Mouse (Mus musculus): Measurements from ENCODE around the gene Olfr1253. TPM values are rescaled to one million over a fixed set of nuclear protein-coding genes. Genes with fewer than 3 reads are reported as not detected.

The Olfr1253 gene
- polyA plus RNA-seq (2012; ENCODE audit: insufficient read depth, low replicate concordance): not detected in 2 replicates

DNA sequence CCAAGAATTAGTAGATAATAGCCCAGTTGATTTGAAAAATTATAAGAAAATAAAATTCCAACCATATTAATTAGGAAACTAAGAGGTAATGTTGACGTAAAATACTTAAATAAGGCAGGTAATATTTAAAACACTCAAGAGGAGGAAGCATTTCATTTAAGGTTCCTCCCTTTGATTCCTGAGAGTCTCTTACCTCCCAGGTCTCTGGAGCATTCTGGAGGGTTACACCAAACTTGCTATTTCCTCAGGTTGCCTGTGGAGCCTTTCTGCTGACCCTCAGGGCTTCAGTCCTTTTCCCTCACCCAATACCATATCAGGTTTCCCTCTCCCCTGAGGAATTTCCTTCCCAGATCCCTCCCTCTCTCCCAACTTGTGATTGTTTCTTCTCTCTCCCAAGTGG lies at the start of gene Olfr1253:
Olfr1253 (minus strand) TSS at position 101 of the 400 bp plus-strand sequence.
- TF ChIP-seq FLI1 (IDR thresholded peaks at IDR 0.05; ENCODE audit: low read length) (no peak), GATA1 (IDR thresholded peaks at IDR 0.05; ENCODE audit: borderline replicate concordance, low read length) (no peak)
- no peaks in the 10 kb centered on the region for H3K36me3 ChIP-seq (replicated peaks; ENCODE audit: low read length)
- H3K27me3 ChIP-seq (replicated peaks): no peaks in the 10 kb centered on the region
- H3K4me3 ChIP-seq (replicated peaks): no peak within 1 kb of the TSS
- H3K9me3 ChIP-seq: no peaks in the 10 kb centered on the region
- H3K4me1 ChIP-seq: no peaks in the 10 kb centered on the region

- H3K36me3 ChIP-seq (replicated peaks; ENCODE audit: low read length): no peaks in the 10 kb centered on the region
- no peaks in the 10 kb centered on the region for H3K4me1 ChIP-seq
- peaks cover 5% of the 10 kb centered on the region; the same call in 1 of the 2 replicates for H3K9me3 ChIP-seq
- no peaks in the 10 kb centered on the region for H3K27me3 ChIP-seq (replicated peaks)
- TF ChIP-seq GATA1 (IDR thresholded peaks at IDR 0.05; ENCODE audit: borderline replicate concordance, low read length): no peak
- TF ChIP-seq FLI1 (IDR thresholded peaks at IDR 0.05; ENCODE audit: low read length): no peak
- no peak overlapping the region for H3K4me3 ChIP-seq (replicated peaks)
Measured at GRCm38 (mm10) chr2:89799583-89799982, 42.7 kb upstream of the Olfr1253 start.

- Histone ChIP-seq H3K36me3 (replicated peaks; ENCODE audit: low read length) (no peaks in the 10 kb centered on the region), H3K27me3 (replicated peaks) (no peaks in the 10 kb centered on the region), H3K4me1 (no peaks in the 10 kb centered on the region), H3K4me3 (replicated peaks) (no peak within 1 kb of the TSS), H3K9me3 (peaks cover 5% of the 10 kb centered on the region; the same call in 1 of the 2 replicates)
- TF ChIP-seq GATA1 (IDR thresholded peaks at IDR 0.05; ENCODE audit: borderline replicate concordance, low read length) (no peak), FLI1 (IDR thresholded peaks at IDR 0.05; ENCODE audit: low read length) (no peak)
Measured at GRCm38 (mm10) chr2:89793519-89793918, 36.6 kb upstream of the Olfr1253 start, which contains the start of gene Olfr1254. Gene Olfr1254 (minus strand): TSS chr2:89793619.

GRCm38 (mm10) chr2:89724912-89725311 lies 32.0 kb downstream of the Olfr1253 start, which contains the start of gene Olfr1252:
Gene Olfr1252 (minus strand): TSS chr2:89725012.
- no peaks in the 10 kb centered on the region for H3K27me3 ChIP-seq (replicated peaks)
- no peaks in the 10 kb centered on the region for H3K36me3 ChIP-seq (replicated peaks; ENCODE audit: low read length)
- H3K4me3 ChIP-seq (replicated peaks): no peak within 1 kb of the TSS
- H3K4me1 ChIP-seq: no peaks in the 10 kb centered on the region
- no peak for TF ChIP-seq FLI1 (IDR thresholded peaks at IDR 0.05; ENCODE audit: low read length)
- TF ChIP-seq GATA1 (IDR thresholded peaks at IDR 0.05; ENCODE audit: borderline replicate concordance, low read length): no peak
- H3K9me3 ChIP-seq: no peaks in the 10 kb centered on the region

Other genes with a start within 250 kb of the Olfr1253 start
- gene Olfr1243, start 225.6 kb downstream of the Olfr1253 start, polyA plus RNA-seq (2012; ENCODE audit: insufficient read depth, low replicate concordance): 2.7 TPM in 1 of 2 replicates, not detected in the other
- gene Olfr1245, start 178.6 kb downstream of the Olfr1253 start, polyA plus RNA-seq (2012; ENCODE audit: insufficient read depth, low replicate concordance): not detected in 2 replicates
- gene Olfr1246, start 163.9 kb downstream of the Olfr1253 start, polyA plus RNA-seq (2012; ENCODE audit: insufficient read depth, low replicate concordance): not detected in 2 replicates
- 0.01 TPM in 1 of 2 replicates, not detected in the other for gene Olfr1247, start 143.0 kb downstream of the Olfr1253 start, polyA plus RNA-seq (2012; ENCODE audit: insufficient read depth, low replicate concordance)
- gene Olfr1248, start 138.8 kb downstream of the Olfr1253 start, polyA plus RNA-seq (2012; ENCODE audit: insufficient read depth, low replicate concordance): not detected in 2 replicates
- gene Olfr1249, start 122.1 kb downstream of the Olfr1253 start, polyA plus RNA-seq (2012; ENCODE audit: insufficient read depth, low replicate concordance): not detected in 2 replicates
- gene Olfr1250, start 95.6 kb downstream of the Olfr1253 start, polyA plus RNA-seq (2012; ENCODE audit: insufficient read depth, low replicate concordance): not detected in 2 replicates
- not detected in 2 replicates for gene Olfr1251, start 85.2 kb downstream of the Olfr1253 start, polyA plus RNA-seq (2012; ENCODE audit: insufficient read depth, low replicate concordance)
- not detected in 2 replicates for gene Olfr1252, start 32.1 kb downstream of the Olfr1253 start, polyA plus RNA-seq (2012; ENCODE audit: insufficient read depth, low replicate concordance)
- gene Olfr1254, start 36.5 kb upstream of the Olfr1253 start, polyA plus RNA-seq (2012; ENCODE audit: insufficient read depth, low replicate concordance): not detected in 2 replicates
- not detected in 2 replicates for gene Olfr1255, start 55.0 kb upstream of the Olfr1253 start, polyA plus RNA-seq (2012; ENCODE audit: insufficient read depth, low replicate concordance)
- gene Olfr1256, start 84.5 kb upstream of the Olfr1253 start, polyA plus RNA-seq (2012; ENCODE audit: insufficient read depth, low replicate concordance): not detected in 2 replicates
- not detected in 2 replicates for gene Olfr48, start 91.1 kb upstream of the Olfr1253 start, polyA plus RNA-seq (2012; ENCODE audit: insufficient read depth, low replicate concordance)
- gene Olfr1257, start 121.3 kb upstream of the Olfr1253 start, polyA plus RNA-seq (2012; ENCODE audit: insufficient read depth, low replicate concordance): not detected in 2 replicates
- gene Olfr1258, start 170.2 kb upstream of the Olfr1253 start, polyA plus RNA-seq (2012; ENCODE audit: insufficient read depth, low replicate concordance): not detected in 2 replicates
- not detected in 2 replicates for gene Olfr1259, start 191.6 kb upstream of the Olfr1253 start, polyA plus RNA-seq (2012; ENCODE audit: insufficient read depth, low replicate concordance)
- gene Olfr1260, start 217.2 kb upstream of the Olfr1253 start, polyA plus RNA-seq (2012; ENCODE audit: insufficient read depth, low replicate concordance): not detected in 2 replicates
- gene Olfr1261, start 234.1 kb upstream of the Olfr1253 start, polyA plus RNA-seq (2012; ENCODE audit: insufficient read depth, low replicate concordance): 0.52 TPM in 1 of 2 replicates, not detected in the other
- not detected in 2 replicates for gene Olfr1262, start 243.1 kb upstream of the Olfr1253 start, polyA plus RNA-seq (2012; ENCODE audit: insufficient read depth, low replicate concordance)